Mouse (Mus musculus) liver, adult 2 months (tissue): ENCODE results near the gene Dusp14. TPM values are rescaled to one million over a fixed set of nuclear protein-coding genes. Genes with fewer than 3 reads are reported as not detected.

Experiments
- DNase-seq: peaks from one replicate; pipeline ENCODE4 v3.0.0-alpha.2; 2011; ENCODE audit warnings: low read depth, low spot score; ENCODE audit errors: extremely low read depth
- H3K27ac ChIP-seq: fragments of 200-500 bp; replicated peaks from 2 replicates; pipeline ENCODE4 v1.5.1; 2012; ENCODE audit warnings: low read depth, mild to moderate bottlenecking, control low read depth, inconsistent platforms, low read length; ENCODE audit not compliant: insufficient read depth
- H3K27me3 ChIP-seq: fragments of 200-500 bp; 2 replicates; pipeline ENCODE4 v1.6.1; 2012; ENCODE audit warnings: mild to moderate bottlenecking, moderate library complexity, low read length, inconsistent platforms; ENCODE audit not compliant: control insufficient read depth, insufficient read depth
- H3K36me3 ChIP-seq: fragments of 200-500 bp; 2 replicates; pipeline ENCODE4 v1.6.1; 2012; ENCODE audit warnings: low read length, inconsistent platforms; ENCODE audit not compliant: control insufficient read depth, insufficient read depth
- H3K4me1 ChIP-seq: fragments of 200-500 bp; 2 replicates; pipeline ENCODE4 v1.6.1; 2011; ENCODE audit warnings: low read length; ENCODE audit not compliant: control insufficient read depth, insufficient read depth
- H3K4me3 ChIP-seq: fragments of 200-500 bp; 2 replicates; pipeline ENCODE4 v1.5.1; 2011; ENCODE audit warnings: low read depth, mild to moderate bottlenecking, control low read depth, low read length, moderate library complexity; ENCODE audit not compliant: insufficient read depth
- H3K79me2 ChIP-seq: fragments of 200-500 bp; 2 replicates; pipeline ENCODE4 v1.6.1; 2012; ENCODE audit warnings: inconsistent platforms, mild to moderate bottlenecking, low read length, moderate library complexity; ENCODE audit not compliant: control insufficient read depth, insufficient read depth
- H3K9ac ChIP-seq: fragments of 200-500 bp; 2 replicates; pipeline ENCODE4 v1.6.1; 2012; ENCODE audit warnings: low read depth, mild to moderate bottlenecking, control low read depth, inconsistent platforms, low read length
- CTCF ChIP-seq: fragments of 200-500 bp; IDR thresholded peaks from 2 replicates; pipeline ENCODE4 v1.5.1; 2011; ENCODE audit warnings: low read depth, low read length, control low read depth
- POLR2A ChIP-seq: fragments of 200-500 bp; IDR thresholded peaks from 2 replicates; pipeline ENCODE4 v1.6.1; 2011; ENCODE audit warnings: low read length, control low read depth; ENCODE audit not compliant: insufficient read depth; ENCODE audit errors: extremely low read depth
- WGBS: fragments of 180-500 bp; shearing (Covaris S2); methylation state at CpG from one replicate; pipeline ENCODE4 v1.1.7; 2018; 5-methylcytosine and 5-hydroxymethylcytosine counted together
- polyA plus RNA-seq: library from polyadenylated mRNA; depleted of rRNA; stranded (reverse); fragments of >200 nt; gene quantifications from 2 replicates; pipeline ENCODE4 v1.2.3, GENCODE M21; 2012
- total RNA-seq: library from RNA; depleted of rRNA; stranded (reverse); fragments of >200 nt; gene quantifications from 2 replicates; pipeline ENCODE4 v1.2.3, GENCODE M21; 2014

Gene Dusp14
- total and polyA plus RNA-seq, 2 experiments: 0.83 to 4.5 TPM

- no peaks in the 10 kb centered on the region for H3K79me2 ChIP-seq
- no peak overlapping the region for H3K9ac ChIP-seq
- no peak overlapping the region for H3K27ac ChIP-seq
- H3K36me3 ChIP-seq: peaks cover 55% of the 10 kb centered on the region
- H3K4me3 ChIP-seq: no peak overlapping the region
- TF ChIP-seq CTCF: no peak
- 93% methylated on average over 6 of the region's 6 CpGs for WGBS
- H3K4me1 ChIP-seq: no peaks in the 10 kb centered on the region
- no peak for DNase-seq
- H3K27me3 ChIP-seq: no peaks in the 10 kb centered on the region
These were observed 35.0 kb upstream of the Dusp14 start for GRCm38 (mm10) chr11:84104036-84104435.

GRCm38 (mm10) chr11:84101182-84101581, 32.1 kb upstream of the Dusp14 start:
- no peak for DNase-seq
- Histone ChIP-seq H3K36me3 (peaks cover 37% of the 10 kb centered on the region), H3K4me3 (no peak overlapping the region), H3K27me3 (no peaks in the 10 kb centered on the region), H3K27ac (no peak overlapping the region), H3K4me1 (no peaks in the 10 kb centered on the region), H3K9ac (no peak overlapping the region), H3K79me2 (no peaks in the 10 kb centered on the region)
- TF ChIP-seq POLR2A (no peak), CTCF (no peak)

- no peak overlapping the region for H3K27ac ChIP-seq
- TF ChIP-seq POLR2A (no peak), CTCF (no peak)
- no peaks in the 10 kb centered on the region for H3K79me2 ChIP-seq
- H3K9ac ChIP-seq: no peak overlapping the region
- WGBS: 78% methylated on average over 5 of the region's 5 CpGs
- H3K27me3 ChIP-seq: no peaks in the 10 kb centered on the region
- H3K36me3 ChIP-seq: peaks cover 24% of the 10 kb centered on the region; the same call in 1 of the 2 replicates
- no peak for DNase-seq
- no peaks in the 10 kb centered on the region for H3K4me1 ChIP-seq
- no peak overlapping the region for H3K4me3 ChIP-seq
These were observed 28.4 kb upstream of the Dusp14 start for GRCm38 (mm10) chr11:84097251-84097998.

- Histone ChIP-seq H3K4me3 (no peak overlapping the region), H3K9ac (no peak overlapping the region), H3K4me1 (no peaks in the 10 kb centered on the region), H3K79me2 (no peaks in the 10 kb centered on the region), H3K27me3 (no peaks in the 10 kb centered on the region), H3K27ac (no peak overlapping the region), H3K36me3 (peaks cover 18% of the 10 kb centered on the region)
- no peak for DNase-seq
- WGBS: 92% methylated on average over 4 of the region's 4 CpGs
- TF ChIP-seq CTCF: no peak
These were observed 26.0 kb upstream of the Dusp14 start for GRCm38 (mm10) chr11:84095084-84095483.

- peaks cover 27% of the 10 kb centered on the region for H3K36me3 ChIP-seq
- no peak for DNase-seq
- H3K4me3 ChIP-seq: no peak overlapping the region
- H3K27me3 ChIP-seq: no peaks in the 10 kb centered on the region
- WGBS: 90% methylated on average over 8 of the region's 8 CpGs
- H3K4me1 ChIP-seq: no peaks in the 10 kb centered on the region
- TF ChIP-seq POLR2A (no peak), CTCF (no peak)
- no peak overlapping the region for H3K27ac ChIP-seq
- H3K79me2 ChIP-seq: no peaks in the 10 kb centered on the region
- H3K9ac ChIP-seq: no peak overlapping the region
These were observed 21.5 kb upstream of the Dusp14 start for GRCm38 (mm10) chr11:84090572-84090971.

GRCm38 (mm10) chr11:84081901-84082300, 12.8 kb upstream of the Dusp14 start:
- WGBS: 95% methylated on average over 5 of the region's 5 CpGs
- no peak for TF ChIP-seq CTCF
- no peak for TF ChIP-seq POLR2A
- Histone ChIP-seq H3K4me1 (no peaks in the 10 kb centered on the region), H3K27me3 (no peaks in the 10 kb centered on the region), H3K36me3 (peaks cover 11% of the 10 kb centered on the region), H3K4me3 (no peak overlapping the region), H3K79me2 (no peaks in the 10 kb centered on the region), H3K9ac (no peak overlapping the region), H3K27ac (no peak overlapping the region)
- DNase-seq: no peak
